Mouse (Mus musculus) skeletal muscle tissue, adult 2 months (tissue): ENCODE measurements around the gene Ccl27b.
"Not testable (repeated sequence)": the region's sequence is repeated elsewhere in the genome, so short reads cannot be mapped to it uniquely, and the experiment has no call there.

ENCODE experiments used
- DNase-seq: peaks from one replicate; pipeline ENCODE4 v3.0.0-alpha.2; 2012; ENCODE audit warnings: low read depth, low spot score

The Ccl27b gene

GRCm38 (mm10) chr4:42654951-42655350 lies at the start of gene Ccl27b:
Gene Ccl27b (plus strand): TSS chr4:42655251.
- DNase-seq: not testable (repeated sequence)

GRCm38 (mm10) chr4:42611895-42612294 lies 43.2 kb upstream of the Ccl27b start, which contains the start of gene Gm10591:
Gene Gm10591 (plus strand): TSS chr4:42612195.
- not testable (repeated sequence) for DNase-seq

GRCm38 (mm10) chr4:42629419-42629818 lies 25.6 kb upstream of the Ccl27b start, which contains the start of gene Gm2564:
Gene Gm2564 (plus strand): TSS chr4:42629719.
- not testable (repeated sequence) for DNase-seq

GRCm38 (mm10) chr4:42661793-42662192 lies 6.7 kb downstream of the Ccl27b start, which contains the start of gene Il11ra2:
Gene Il11ra2 (minus strand): TSS chr4:42661893.
- not testable (repeated sequence) for DNase-seq

GRCm38 (mm10) chr4:42675415-42675814 lies 20.4 kb downstream of the Ccl27b start:
- DNase-seq: not testable (repeated sequence)

- DNase-seq: not testable (repeated sequence)
These were observed 24.3 kb downstream of the Ccl27b start for GRCm38 (mm10) chr4:42679365-42679764.

GRCm38 (mm10) chr4:42680374-42681356 lies 25.6 kb downstream of the Ccl27b start:
- DNase-seq: not testable (repeated sequence)

- DNase-seq: not testable (repeated sequence)
These were observed 26.6 kb downstream of the Ccl27b start for GRCm38 (mm10) chr4:42681473-42682182.

GRCm38 (mm10) chr4:42682183-42682524 lies 27.1 kb downstream of the Ccl27b start:
- not testable (repeated sequence) for DNase-seq
